Mouse (Mus musculus) layer of hippocampus, adult 8-10 months (tissue): ENCODE measurements around the gene Gm12184. TPM values are rescaled to one million over a fixed set of nuclear protein-coding genes. Genes with fewer than 3 reads are reported as not detected.
"Not testable (repeated sequence)": the region's sequence is repeated elsewhere in the genome, so short reads cannot be mapped to it uniquely, and the experiment has no call there.

Experiments used
- DNase-seq, 2 experiments: peaks; one replicate each; pipeline ENCODE4 v3.0.0; 2022; ENCODE audit warnings: low spot score in 2 of 2
- total RNA-seq, 4 experiments: library from RNA; stranded (reverse); gene quantifications; 2 replicates each; pipeline ENCODE4 v1.2.4; 2022

Gm12184 gene
- total RNA-seq, 4 experiments from 2014 or later: 0.40 to 3.0 (median 1.0) TPM

DNA sequence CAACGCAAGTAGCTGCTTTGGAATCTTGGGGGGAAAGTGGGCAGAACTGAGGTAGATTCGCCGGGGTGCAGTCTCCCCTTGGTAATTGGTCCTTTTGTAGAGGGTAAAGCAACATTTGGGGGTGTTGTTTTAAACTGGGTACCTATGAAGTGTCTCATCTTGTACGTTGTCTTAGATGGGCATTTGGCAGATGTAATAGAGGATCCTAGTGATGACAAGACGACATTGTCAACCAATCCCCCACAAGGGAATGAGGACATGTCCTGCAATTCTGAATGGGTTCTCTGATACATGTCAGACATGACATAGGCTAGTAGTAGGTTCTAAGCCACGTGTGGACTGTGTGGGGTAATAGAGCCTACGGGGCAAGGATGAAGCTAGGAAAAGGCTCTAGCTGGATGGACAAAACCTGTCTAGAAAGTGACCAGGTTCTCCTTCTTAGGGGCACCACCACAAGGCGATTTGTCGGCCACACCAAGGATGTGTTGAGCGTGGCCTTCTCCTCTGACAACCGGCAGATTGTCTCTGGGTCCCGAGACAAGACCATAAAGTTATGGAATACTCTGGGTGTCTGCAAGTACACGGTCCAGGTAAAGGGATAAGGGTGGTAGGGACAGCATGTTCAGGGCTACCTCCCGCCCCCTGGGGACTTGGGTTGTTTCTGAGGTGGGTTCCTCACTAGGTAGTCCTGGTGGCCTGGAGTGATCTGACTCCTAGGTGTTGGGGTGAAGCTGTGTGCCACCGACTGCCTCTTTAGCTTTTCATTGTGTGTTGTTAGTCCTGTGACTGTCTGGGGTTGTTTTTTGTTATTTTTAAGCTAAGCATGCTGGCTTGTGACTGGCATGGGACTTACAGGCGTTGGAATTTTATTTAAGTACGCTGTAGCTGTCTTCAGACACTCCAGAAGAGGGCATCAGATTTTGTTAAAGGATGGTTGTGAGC lies 24.4 kb downstream of the Gm12184 start:
- no peak for DNase-seq

DNA sequence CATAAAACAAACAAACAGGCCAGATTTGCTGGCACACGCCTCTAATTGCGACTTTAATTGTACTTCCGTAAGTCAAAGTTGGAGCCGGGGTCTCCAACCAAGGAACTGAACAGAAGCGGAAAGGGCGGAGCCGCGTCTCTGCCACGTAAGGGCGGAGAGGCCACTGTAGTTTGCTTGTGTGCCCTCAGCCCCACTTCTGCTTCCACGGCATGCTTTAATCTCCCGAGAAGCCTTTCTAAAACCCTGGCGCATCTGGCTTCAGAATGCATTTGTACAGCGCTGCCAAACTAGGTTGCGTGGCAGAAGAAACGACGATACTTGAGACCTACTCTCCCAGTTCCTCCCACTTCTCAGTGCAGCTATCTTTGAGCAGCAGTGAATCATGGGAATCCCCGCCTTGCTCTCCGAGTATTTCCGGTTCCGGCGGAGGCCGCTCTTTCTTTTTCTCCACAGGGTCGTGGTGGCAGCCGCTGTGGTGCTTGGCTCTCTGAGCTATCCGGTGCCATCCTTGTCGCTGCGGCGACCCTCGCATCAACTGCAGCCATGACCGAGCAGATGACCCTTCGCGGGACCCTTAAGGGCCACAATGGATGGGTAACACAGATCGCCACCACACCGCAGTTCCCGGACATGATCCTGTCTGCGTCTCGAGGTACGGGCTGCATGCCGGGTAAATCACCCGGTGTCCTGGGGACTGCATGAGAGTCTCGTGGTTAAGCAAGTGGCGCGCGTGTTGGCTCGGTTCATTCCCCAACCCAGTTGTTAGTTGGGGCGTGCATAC lies 26.3 kb downstream of the Gm12184 start, which contains the start of gene Rack1:
TSS of gene Rack1 (plus strand) at position 412 of the 781 bp plus-strand sequence.
- DNase-seq: peak; percentile 87 to 91

- no peak for DNase-seq
These were observed 27.2 kb downstream of the Gm12184 start for GRCm38 (mm10) chr11:48798984-48799920.

DNA sequence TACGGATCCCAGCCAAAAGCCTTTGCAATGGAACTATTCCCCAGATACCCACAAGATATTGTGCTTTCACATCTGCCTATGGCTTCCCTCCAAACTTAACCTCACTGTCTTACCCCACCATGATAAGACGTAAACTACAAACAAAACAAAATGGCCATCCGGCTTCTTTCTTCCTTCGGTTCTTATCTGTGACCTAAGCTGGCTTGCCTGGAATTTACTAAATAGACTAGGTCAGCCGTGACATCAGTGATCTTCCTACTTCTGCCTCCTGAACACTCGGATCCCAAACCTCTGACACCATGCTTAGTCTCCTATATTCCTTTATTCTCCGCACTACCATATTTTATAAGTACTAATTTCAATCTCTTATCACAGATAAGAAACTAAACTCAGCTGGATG lies 28.1 kb downstream of the Gm12184 start:
- no peak for DNase-seq

- no peak for DNase-seq
These were observed 29.2 kb downstream of the Gm12184 start for GRCm38 (mm10) chr11:48797287-48797686.

- DNase-seq: no peak
These were observed 30.2 kb downstream of the Gm12184 start for GRCm38 (mm10) chr11:48796290-48796689.

- DNase-seq: no peak
These were observed 31.2 kb downstream of the Gm12184 start for GRCm38 (mm10) chr11:48795221-48795620.

GRCm38 (mm10) chr11:48793184-48793583 lies 33.3 kb downstream of the Gm12184 start:
- no peak for DNase-seq

- DNase-seq: not testable (repeated sequence)
These were observed 34.6 kb downstream of the Gm12184 start for GRCm38 (mm10) chr11:48791894-48792293.

DNA sequence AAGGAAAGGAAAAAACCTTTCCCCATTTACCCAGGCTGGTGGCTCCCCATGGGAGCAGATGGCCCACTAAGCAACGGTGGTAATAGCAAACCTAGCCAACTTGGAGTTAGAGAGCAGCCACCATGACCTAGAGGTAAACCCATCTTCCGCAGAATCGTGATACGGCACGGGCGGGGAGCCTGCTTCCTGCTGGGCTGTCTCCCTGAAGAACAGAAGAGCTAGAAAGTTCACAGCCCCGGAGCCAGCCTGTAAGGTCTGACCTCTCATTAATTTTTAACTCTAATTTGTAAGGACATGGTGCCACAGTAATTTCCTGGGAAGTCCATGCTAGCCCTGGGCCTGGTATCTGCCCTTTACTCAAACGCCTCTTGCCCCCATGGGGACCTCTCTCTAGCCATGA lies 35.5 kb downstream of the Gm12184 start:
- no peak for DNase-seq

- peak; percentile 72 to 89 for DNase-seq
These were observed 36.3 kb downstream of the Gm12184 start for GRCm38 (mm10) chr11:48789973-48790823.

- no peak for DNase-seq
These were observed 37.2 kb downstream of the Gm12184 start for GRCm38 (mm10) chr11:48789215-48789614.

DNA sequence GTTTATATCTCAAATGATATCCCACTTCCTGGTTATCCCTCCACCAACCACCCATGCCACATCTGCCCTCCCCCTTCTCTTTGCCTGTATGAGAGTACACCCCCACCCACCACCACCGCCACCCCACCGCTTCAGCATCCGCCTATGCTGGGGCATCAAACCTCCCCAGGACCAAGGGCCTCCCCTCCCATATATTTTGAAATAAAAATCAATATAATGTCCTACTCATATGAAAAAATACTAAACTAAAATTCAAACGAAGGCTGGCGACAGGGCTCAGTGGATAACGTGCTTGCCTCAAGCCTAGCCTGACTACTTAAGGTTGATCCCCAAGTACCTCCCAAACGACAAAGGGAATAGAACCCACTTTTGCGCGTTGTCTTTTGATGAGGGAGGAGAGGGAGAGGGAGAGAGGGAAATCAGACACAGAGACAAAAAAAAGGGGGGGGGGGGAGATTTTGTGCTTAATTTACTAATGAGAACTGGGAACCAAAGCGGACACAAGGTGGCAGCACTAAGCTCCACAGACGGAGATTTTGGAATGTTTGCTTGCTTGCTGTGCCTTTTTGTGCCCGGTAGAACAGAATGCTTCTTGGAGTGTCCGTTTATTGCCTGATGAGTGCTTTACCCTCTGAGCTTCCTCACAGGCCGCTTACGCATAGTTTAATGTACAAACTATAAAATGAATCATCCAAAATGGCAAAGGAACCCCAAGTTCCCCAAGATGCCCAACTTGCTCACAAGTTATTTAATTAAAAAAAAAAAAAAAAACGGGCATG lies 38.0 kb downstream of the Gm12184 start:
- peak; percentile 56 to 82 for DNase-seq

DNA sequence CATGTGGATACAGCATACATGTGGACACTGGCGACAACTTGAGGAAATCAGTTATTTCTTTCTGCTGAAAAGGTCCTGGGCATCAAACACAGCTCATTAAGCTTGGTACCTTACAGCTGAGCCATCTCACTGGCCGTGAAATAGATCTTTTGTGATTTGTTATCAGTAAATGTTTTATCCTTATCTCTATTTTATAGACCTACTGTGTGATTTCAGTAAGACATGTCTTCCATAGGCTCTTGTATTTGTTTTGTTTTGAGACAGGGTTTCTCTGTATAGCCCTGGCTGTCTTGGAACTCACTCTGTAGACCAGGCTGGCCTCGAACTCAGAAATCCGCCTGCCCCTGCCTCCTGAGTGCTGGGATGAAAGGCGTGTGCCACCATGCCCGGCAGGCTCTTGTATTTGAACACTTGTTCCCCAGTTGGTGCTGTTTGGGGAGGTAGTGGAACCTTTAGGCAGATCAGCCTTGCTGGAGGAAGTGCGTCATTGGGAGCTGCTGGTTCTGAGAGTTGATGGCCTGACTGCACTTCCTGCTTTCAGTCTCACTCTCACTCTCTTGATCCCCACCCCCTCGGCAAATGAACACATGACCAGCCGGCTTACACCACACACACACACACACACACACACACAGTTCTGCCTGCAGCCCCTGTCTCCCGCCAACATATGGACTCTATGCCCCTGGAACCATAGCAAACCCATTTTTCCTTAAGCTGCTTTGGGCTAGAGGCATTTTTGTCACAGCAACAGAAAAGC lies 38.8 kb downstream of the Gm12184 start:
- DNase-seq: no peak

DNA sequence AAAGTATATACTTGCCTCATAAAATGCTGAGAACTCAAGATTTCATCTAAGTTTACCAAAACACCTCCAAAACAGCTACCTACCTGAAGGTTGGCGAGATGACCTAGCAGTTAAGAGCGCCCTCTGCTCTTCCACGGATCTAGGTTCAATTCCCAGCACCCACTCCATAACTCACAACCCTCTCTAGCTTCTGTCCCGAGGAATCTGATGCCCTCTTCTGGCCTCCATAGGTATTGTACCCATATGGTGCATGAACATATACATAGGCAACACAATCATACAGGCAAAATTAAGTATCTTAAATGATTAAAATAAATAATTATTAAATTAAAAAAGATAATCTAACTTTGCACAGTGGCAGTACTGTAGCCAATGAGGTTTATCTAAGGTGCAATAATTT lies 44.2 kb downstream of the Gm12184 start:
- no peak for DNase-seq

GRCm38 (mm10) chr11:48779450-48779849 lies 47.0 kb downstream of the Gm12184 start:
- DNase-seq: no peak

GRCm38 (mm10) chr11:48777303-48777702 lies 49.2 kb downstream of the Gm12184 start:
- no peak for DNase-seq

- DNase-seq: no peak
These were observed 49.8 kb downstream of the Gm12184 start for GRCm38 (mm10) chr11:48776664-48777063.

DNA sequence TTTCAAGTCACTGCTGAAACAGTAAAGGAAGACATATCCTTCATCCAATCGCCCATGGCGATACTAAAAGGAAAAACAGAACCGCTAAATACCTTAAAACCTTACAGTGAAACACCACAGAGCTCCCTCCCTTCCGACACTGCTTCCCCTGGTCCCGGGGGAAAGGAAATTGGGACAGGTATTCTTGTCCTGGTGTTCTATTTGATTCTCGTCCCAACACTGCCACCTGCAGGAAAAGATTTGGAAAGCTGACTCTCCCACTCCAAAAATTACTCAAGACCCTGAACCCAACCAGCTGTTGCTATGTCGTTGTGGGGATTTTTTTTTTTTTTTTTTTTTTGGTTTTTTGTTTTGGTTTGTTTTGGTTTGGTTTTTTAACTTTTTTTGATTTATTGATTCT lies 51.0 kb downstream of the Gm12184 start:
- DNase-seq: peak in 1 of 2 experiments; percentile 55
